Mouse (Mus musculus) thymus, adult 2 months (tissue): ENCODE measurements around the gene Ass1. TPM values are rescaled to one million over a fixed set of nuclear protein-coding genes. Genes with fewer than 3 reads are reported as not detected.

Experiments used
- DNase-seq: peaks from one replicate; pipeline ENCODE4 v3.0.0; 2021
- H3K27ac ChIP-seq: fragments of 200-500 bp; 2 replicates; pipeline ENCODE4 v1.5.1; 2012; ENCODE audit warnings: low read length, control low read depth; ENCODE audit not compliant: control insufficient read depth, insufficient read depth
- H3K27me3 ChIP-seq: fragments of 200-500 bp; 2 replicates; pipeline ENCODE4 v1.6.1; 2012; ENCODE audit warnings: mild to moderate bottlenecking, low read length, moderate library complexity, mixed read lengths; ENCODE audit not compliant: control insufficient read depth, insufficient read depth
- H3K36me3 ChIP-seq: fragments of 200-500 bp; 2 replicates; pipeline ENCODE4 v1.6.1; 2012; ENCODE audit warnings: mild to moderate bottlenecking, low read length, moderate library complexity; ENCODE audit not compliant: control insufficient read depth, insufficient read depth
- H3K4me1 ChIP-seq: fragments of 200-500 bp; replicated peaks from 2 replicates; pipeline ENCODE4 v1.6.1; 2012; ENCODE audit warnings: low read length; ENCODE audit not compliant: control insufficient read depth, insufficient read depth
- H3K4me3 ChIP-seq: fragments of 200-500 bp; 2 replicates; pipeline ENCODE4 v1.5.1; 2012; ENCODE audit warnings: mild to moderate bottlenecking, low read length, control low read depth, moderate library complexity; ENCODE audit not compliant: control insufficient read depth, insufficient read depth
- CTCF ChIP-seq: fragments of 200-500 bp; IDR thresholded peaks from 2 replicates; pipeline ENCODE4 v1.5.1; 2012; ENCODE audit warnings: mild to moderate bottlenecking, control low read depth, low read length, moderate library complexity, borderline replicate concordance; ENCODE audit not compliant: control insufficient read depth, poor library complexity, insufficient read depth; ENCODE audit errors: extremely low read depth
- POLR2A ChIP-seq: fragments of 200-500 bp; IDR thresholded peaks from 2 replicates; pipeline ENCODE4 v1.6.1; 2012; ENCODE audit warnings: mild to moderate bottlenecking, low read length, control low read depth, moderate library complexity; ENCODE audit not compliant: control insufficient read depth, poor library complexity, insufficient read depth; ENCODE audit errors: extremely low read depth
- WGBS: fragments of 180-500 bp; shearing (Covaris S2); methylation state at CpG from one replicate; pipeline ENCODE4 v1.1.7; 2018; 5-methylcytosine and 5-hydroxymethylcytosine counted together
- polyA plus RNA-seq: library from polyadenylated mRNA; depleted of rRNA; stranded (reverse); fragments of >200 nt; gene quantifications from 2 replicates; pipeline ENCODE4 v1.2.3, GENCODE M21; 2012

Gene Ass1
- polyA plus RNA-seq, 1 experiment, result 36.3 TPM

DNA sequence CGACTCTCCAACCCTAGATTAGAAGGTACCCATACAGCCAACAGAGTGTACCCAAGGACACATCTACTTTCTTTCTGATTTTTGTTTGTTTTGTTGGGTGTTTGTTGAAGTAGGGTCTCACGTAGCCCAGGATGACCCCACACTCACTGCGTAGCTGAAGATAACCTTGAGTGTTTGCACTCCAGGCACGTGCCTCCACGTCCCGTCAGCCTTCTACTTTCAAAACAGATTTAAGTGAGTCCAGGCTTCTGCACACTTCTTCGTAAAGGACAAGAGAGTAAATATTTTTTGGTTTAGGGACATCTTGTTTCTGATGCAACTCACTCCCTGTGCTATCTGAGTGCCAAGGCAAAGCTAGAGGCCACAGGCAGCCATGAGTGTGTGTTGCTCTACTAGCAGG is 6.8 kb upstream of the Ass1 start:
- WGBS, result 95% methylated on average over 7 of the region's 7 CpGs
- Histone ChIP-seq H3K27me3 (no peaks in the 10 kb centered on the region), H3K27ac (no peak overlapping the region), H3K36me3 (no peaks in the 10 kb centered on the region), H3K4me3 (no peak overlapping the region), H3K4me1 (peaks cover 20% of the 10 kb centered on the region)
- no peak for TF ChIP-seq POLR2A
- no peak for TF ChIP-seq CTCF
- DNase-seq, result no peak

DNA sequence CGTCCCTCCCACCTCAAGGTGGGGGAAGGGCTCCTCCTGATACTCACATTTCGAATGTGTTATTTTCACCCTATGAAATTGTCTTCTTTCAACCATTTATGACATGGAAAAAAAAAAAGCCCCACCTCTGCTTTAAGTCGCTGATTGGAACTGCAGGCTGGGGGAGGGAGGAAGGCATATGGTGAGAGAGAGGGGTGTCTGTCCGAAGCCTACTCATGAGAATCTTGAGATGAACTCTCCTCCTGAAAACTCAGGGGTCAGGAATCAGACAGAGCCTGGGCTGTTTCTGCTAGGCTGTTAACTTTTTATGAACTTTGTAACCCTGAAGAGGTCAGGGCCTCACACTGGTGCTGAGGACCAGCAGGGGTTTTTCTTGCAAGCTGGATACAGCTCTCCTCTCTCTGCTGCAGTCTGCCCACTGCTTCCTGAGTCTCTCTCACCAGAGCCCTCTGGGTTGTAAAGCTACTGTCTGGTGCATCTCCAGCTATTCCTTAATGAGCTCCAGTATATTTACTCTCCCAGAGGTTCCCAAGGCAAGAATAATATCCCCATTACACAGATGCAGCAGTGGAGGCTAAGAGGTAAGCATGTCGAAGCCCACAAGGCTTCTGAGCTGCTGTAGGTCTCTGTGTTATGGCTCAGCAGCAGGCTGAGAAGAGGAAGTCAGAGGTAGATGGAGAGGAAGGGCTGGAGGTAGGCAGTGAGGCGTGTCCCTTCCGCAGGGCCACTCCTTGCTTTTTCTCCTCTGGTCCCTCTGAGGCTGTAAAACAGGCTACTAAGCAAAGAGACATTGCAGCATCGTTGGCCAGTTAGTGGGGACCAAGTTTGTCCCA is 6.1 kb upstream of the Ass1 start:
- H3K4me1 ChIP-seq, result peaks cover 15% of the 10 kb centered on the region
- no peak overlapping the region for H3K4me3 ChIP-seq
- TF ChIP-seq POLR2A (no peak), CTCF (no peak)
- no peaks in the 10 kb centered on the region for H3K36me3 ChIP-seq
- no peak for DNase-seq
- H3K27me3 ChIP-seq, result no peaks in the 10 kb centered on the region
- H3K27ac ChIP-seq, result no peak overlapping the region
- WGBS, result 43% methylated on average over 8 of the region's 8 CpGs

- no peaks in the 10 kb centered on the region for H3K27me3 ChIP-seq
- TF ChIP-seq CTCF (no peak), POLR2A (no peak)
- H3K36me3 ChIP-seq, result no peaks in the 10 kb centered on the region
- DNase-seq, result no peak
- H3K27ac ChIP-seq, result no peak overlapping the region
- WGBS, result 89% methylated on average over 6 of the region's 6 CpGs
- H3K4me1 ChIP-seq, result peaks cover 11% of the 10 kb centered on the region
- H3K4me3 ChIP-seq, result no peak overlapping the region
Observed at GRCm38 (mm10) chr2:31464529-31464910, 5.5 kb upstream of the Ass1 start.

- Histone ChIP-seq H3K27ac (no peak overlapping the region), H3K27me3 (no peaks in the 10 kb centered on the region), H3K4me1 (peaks cover 19% of the 10 kb centered on the region), H3K36me3 (no peaks in the 10 kb centered on the region), H3K4me3 (no peak overlapping the region)
- no peak for TF ChIP-seq CTCF
- TF ChIP-seq POLR2A, result no peak
- 89% methylated on average over 1 of the region's 1 CpGs for WGBS
- DNase-seq, result no peak
Observed at GRCm38 (mm10) chr2:31467457-31467856, 2.5 kb upstream of the Ass1 start.

DNA sequence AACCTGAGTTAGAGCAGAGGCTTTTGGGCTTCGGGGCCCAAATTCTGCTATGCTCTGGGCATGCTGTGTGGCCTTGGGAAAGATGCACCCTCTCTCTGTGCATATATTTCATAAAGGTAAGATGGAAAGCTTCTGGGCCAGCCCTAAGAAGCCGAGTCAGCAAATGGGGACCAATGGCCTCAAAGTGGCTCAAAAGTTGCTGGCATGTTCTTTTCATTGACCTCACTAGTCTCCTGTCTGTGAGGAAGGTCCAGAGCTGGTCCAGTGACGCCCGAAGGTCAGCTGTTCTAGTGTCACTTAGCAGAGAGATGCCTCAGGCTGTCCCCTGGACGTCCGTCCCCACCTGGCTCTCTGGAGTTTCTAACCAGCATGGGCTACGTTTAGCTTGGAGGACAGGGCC is 1.1 kb upstream of the Ass1 start:
- TF ChIP-seq POLR2A, result no peak
- TF ChIP-seq CTCF, result no peak
- Histone ChIP-seq H3K4me1 (peaks cover 19% of the 10 kb centered on the region), H3K27ac (no peak overlapping the region), H3K36me3 (no peaks in the 10 kb centered on the region), H3K27me3 (no peaks in the 10 kb centered on the region), H3K4me3 (no peak overlapping the region)
- 97% methylated on average over 7 of the region's 7 CpGs for WGBS
- no peak for DNase-seq

- Histone ChIP-seq H3K27ac (no peak overlapping the region), H3K36me3 (no peaks in the 10 kb centered on the region), H3K27me3 (no peaks in the 10 kb centered on the region), H3K4me1 (peaks cover 19% of the 10 kb centered on the region), H3K4me3 (peak overlapping the region; percentile 25)
- no peak for DNase-seq
- TF ChIP-seq CTCF (no peak), POLR2A (no peak)
- 43% methylated on average over 7 of the region's 7 CpGs for WGBS
Observed at GRCm38 (mm10) chr2:31469480-31469879, 527 bp upstream of the Ass1 start.
